Comparison of ENCODE assay signal across 8 mouse cellular contexts in genomic region chr4:110087570-110088247, GRCm38 (mm10).
DNase-seq lines count a peak whose midpoint lies in the region; ATAC-seq lines count a peak whose summit lies in the region.

No protein-coding gene starts in this region.

- peak; percentile 73 for DNase-seq in heart, adult 11 months
- DNase-seq in heart, adult 9 months (ENCODE audit: low spot score in 2 of 2), result no peak
- DNase-seq in MEL-GATA-1-ER (ENCODE audit: extremely low read depth, low read depth), result peak; percentile 5
- DNase-seq in embryonic facial prominence, embryonic 10.5 days (ENCODE audit: low spot score), result peak; percentile 79
- peak; percentile 52 to 55 for DNase-seq in lung, postnatal 4 days
- DNase-seq in urinary bladder, postnatal 25 days (ENCODE audit: low spot score), result peak; percentile 33
- DNase-seq in spleen, postnatal 4 days (ENCODE audit: low spot score in 2 of 2), result no peak

- H3K4me1 ChIP-seq in embryonic facial prominence, embryonic 10.5 days, result no peaks in the 10 kb centered on the region
- no peaks in the 10 kb centered on the region for H3K4me1 ChIP-seq in kidney, embryonic 15.5 days

- H3K36me3 ChIP-seq in embryonic facial prominence, embryonic 10.5 days (replicated peaks), result no peaks in the 10 kb centered on the region
- H3K36me3 ChIP-seq in kidney, embryonic 15.5 days, result no peaks in the 10 kb centered on the region

- no peak overlapping the region for H3K4me3 ChIP-seq in embryonic facial prominence, embryonic 10.5 days
- H3K4me3 ChIP-seq in kidney, embryonic 15.5 days (replicated peaks), result no peak overlapping the region

- H3K4me2 ChIP-seq in kidney, embryonic 15.5 days, result no peak overlapping the region

- WGBS in embryonic facial prominence, embryonic 10.5 days, result 38% methylated on average over 9 of the region's 9 CpGs
- 32% methylated on average over 9 of the region's 9 CpGs for WGBS in kidney, embryonic 15.5 days

- H3K27ac ChIP-seq in embryonic facial prominence, embryonic 10.5 days (replicated peaks), result no peak overlapping the region
- no peak overlapping the region for H3K27ac ChIP-seq in kidney, embryonic 15.5 days

- H3K27me3 ChIP-seq in embryonic facial prominence, embryonic 10.5 days (replicated peaks; ENCODE audit: low read depth, poor library complexity, severe bottlenecking), result no peaks in the 10 kb centered on the region
- H3K27me3 ChIP-seq in kidney, embryonic 15.5 days, result no peaks in the 10 kb centered on the region

- no peaks in the 10 kb centered on the region for H3K9me3 ChIP-seq in embryonic facial prominence, embryonic 10.5 days
- no peaks in the 10 kb centered on the region for H3K9me3 ChIP-seq in kidney, embryonic 15.5 days (replicated peaks)

- peak; percentile 85 for ATAC-seq in kidney, embryonic 15.5 days (replicated peaks; ENCODE audit: low FRiP score)

- H3K9ac ChIP-seq in kidney, embryonic 15.5 days, result no peak overlapping the region

Comparison
In these comparisons a context has a peak if more than half of its experiments do, and no peak if none do; other contexts are left out.
1. DNase-seq: peak in heart, adult 11 months (single experiment), MEL-GATA-1-ER (single experiment), embryonic facial prominence, embryonic 10.5 days (single experiment), lung, postnatal 4 days (2 of 2) and urinary bladder, postnatal 25 days (single experiment); none in heart, adult 9 months (0 of 2) and spleen, postnatal 4 days (0 of 2).